Mouse (Mus musculus) CH12F3 (cell line): ENCODE data around the gene Sprr2j-ps.

Experiments
- in situ Hi-C: fragments of 300-500 bp; cut with MboI; formaldehyde crosslinking; loops from 2 replicates; pipeline ENCODE4 v1.14.3; 2020; ENCODE audit warnings: low sequenced_read_pairs

Gene Sprr2j-ps

DNA sequence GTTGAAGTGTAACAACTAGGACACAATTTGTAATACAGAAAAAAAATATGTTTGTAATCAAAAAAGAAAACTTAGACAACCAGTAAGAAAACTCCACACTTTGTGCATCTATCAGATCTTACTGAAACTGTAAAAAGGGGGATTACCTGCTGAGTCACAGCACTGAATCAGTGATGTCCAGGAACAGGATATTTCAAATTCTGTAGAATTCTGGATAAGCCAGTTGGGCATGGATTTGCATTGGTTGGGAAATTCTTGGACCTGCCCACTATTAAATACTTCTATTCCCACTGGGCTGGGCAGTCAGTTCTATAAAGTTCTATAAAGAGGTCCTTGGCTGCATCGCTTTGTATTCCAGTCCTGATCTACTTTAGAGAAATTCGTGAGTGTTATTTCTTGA, at the start of gene Sprr2j-ps:
Sprr2j-ps (plus strand) TSS at position 301 of the 400 bp plus-strand sequence.
- in situ Hi-C loops = no loop called here

DNA sequence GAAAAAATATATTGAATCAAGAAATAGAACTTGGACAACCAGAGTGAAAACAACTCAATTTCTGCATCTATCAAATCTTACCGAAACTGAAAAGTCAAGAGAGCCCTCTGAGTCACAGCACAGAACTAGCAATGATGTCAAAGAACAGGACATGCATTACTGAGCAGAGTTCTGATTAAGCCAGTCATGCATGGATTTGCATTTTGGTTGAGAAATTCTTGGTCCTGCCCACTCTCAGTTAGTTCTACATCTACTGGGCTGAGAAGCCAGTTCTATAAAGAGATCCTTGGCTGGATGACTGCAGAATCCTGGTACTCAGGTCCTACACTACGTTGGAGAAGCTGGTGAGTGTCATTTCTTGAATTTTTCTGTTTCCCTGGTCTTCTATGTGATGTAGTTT, 44.3 kb upstream of the Sprr2j-ps start:
- in situ Hi-C loops = no loop called here

DNA sequence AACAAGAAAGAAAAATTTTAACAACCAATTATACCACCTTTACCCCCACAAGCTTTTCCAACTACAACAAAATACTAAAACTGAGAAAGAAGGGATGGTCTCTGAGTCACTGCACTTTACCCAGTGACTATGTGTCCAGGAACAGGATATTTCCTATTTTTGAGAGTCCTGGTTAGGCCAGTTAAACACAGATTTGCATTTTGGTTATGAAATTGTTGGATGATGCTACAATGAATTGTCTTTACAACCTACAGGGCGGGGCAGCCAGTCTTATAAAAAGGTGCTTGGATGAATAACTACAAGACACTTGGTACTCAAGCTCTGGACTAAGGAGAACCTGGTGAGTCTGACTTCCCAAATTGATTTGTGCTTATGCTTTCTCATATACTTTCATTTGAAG, 32.5 kb upstream of the Sprr2j-ps start, which contains the start of gene Sprr2h:
Sprr2h (plus strand) TSS at position 301 of the 400 bp plus-strand sequence.
- in situ Hi-C loops = no loop called here

DNA sequence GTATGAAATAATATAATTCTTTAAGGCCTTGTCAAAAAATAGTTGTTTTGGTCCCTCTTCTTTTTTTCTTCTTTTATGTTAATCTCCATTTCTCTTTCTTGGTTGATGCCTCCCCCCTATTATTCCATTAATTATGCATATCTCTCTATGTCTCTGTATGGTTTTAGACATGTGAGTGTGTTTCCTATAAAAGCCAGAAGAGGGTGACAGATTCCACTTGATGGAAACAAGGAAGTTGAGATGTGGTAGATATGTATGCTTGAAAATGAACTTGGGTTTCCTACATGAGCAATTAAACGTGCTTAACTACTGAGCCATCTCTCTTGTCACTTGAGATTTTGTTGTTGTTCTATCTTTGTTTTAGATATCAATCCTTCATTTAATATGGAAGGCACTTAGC, 23.6 kb upstream of the Sprr2j-ps start:
- in situ Hi-C loops = no loop called here

DNA sequence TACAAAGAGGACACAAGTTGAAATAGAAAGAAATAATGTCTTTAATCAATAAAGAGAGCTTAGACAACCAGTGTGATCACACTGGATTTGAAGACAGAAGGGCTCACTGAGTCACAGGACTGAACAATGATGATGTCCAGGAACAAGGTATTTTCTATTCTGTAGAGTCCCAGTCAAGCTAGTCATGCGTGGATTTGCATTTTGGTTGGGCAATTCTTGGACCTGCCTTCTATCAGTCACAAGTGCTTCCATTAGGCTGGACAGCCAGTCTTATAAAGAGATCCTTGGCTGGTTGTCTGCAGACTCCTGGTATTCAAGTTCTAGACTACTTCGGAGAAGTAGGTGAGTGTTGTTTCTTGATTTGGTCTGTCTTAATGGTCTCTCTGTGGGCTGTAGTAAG, 10.2 kb upstream of the Sprr2j-ps start, which contains the start of gene Sprr2i:
Sprr2i (plus strand) TSS at position 301 of the 400 bp plus-strand sequence.
- in situ Hi-C loops = no loop called here

DNA sequence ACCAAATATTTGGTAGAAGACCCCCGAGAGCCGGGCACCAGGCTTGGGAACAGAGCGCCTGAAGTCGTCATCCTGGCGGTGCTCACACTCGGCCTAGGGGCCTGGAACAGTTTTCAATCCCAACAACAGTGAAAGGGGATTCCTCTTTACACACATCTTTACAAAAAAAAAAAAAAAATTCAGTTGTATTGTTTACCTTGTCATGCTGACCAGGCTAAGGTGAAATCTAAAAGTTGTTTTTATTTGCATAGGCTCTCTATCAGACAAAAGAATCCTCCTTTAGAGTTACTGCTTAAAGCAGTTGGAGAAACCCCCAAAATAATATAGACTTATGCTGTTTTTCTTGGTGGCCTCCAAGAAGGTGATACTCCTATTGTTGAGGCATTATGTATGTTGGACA, 11.4 kb downstream of the Sprr2j-ps start, which contains the start of gene Gm9774:
Gm9774 (minus strand) TSS at position 101 of the 400 bp plus-strand sequence.
- in situ Hi-C loops = no loop called here

DNA sequence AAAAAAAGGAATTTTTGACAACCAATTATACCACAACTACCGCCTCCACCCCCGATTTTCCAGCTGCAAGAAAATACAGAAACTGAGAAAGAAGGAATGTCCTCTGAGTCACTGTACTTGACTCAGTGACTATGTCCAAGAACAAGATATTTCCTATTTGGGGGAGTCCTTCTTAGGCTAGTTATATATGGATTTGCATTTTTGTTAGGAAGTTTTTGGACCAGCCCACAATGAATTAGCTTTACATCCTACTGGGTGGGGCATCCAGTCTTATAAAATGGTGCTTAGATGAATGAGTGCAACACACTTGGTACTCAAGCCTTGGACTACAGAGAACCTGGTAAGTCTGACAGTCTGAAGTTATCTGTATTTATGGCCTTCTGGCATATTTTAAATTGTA, 14.4 kb downstream of the Sprr2j-ps start, which contains the start of gene Sprr2k:
Sprr2k (plus strand) TSS at position 301 of the 400 bp plus-strand sequence.
- in situ Hi-C loops = no loop called here

DNA sequence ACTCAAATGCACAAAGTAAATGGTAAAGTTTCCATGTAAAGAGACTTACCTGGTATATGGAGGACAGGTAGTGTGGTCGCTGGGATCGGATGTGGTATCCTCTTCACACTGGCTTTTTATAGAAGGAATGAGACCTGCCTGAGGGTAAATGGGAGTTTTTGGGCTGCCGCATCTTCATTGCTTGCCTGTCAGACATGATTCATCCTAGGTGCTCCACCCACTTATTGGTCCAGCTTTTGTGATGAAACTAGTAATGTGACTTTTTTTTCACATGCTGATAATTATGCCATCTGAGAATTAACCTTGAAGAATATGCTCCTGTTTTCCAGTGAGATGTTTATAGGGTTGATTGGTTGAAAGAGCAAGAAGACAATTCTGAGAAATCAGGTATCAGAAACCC, 20.8 kb downstream of the Sprr2j-ps start, which contains the start of gene Sprr1b:
Sprr1b (minus strand) TSS at position 101 of the 400 bp plus-strand sequence.
- in situ Hi-C loops = no loop called here

DNA sequence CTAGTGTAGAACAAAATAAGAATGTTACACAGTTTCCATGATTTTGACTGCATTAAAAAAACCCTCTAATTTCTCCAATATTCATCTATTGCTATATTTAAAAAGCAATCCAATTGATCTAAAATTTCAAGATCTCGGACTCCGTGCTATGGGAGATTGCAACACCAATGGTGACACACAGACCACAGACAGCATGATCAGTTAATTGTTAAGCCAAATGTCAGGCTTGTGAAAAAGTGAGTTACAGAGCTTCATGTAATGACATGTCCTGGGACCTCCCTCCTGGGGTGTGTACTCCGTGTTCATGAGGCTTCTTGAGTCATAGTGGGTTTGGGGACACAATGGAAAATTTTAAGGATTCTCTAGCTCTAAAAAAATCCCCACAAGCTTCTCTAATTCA, 22.3 kb downstream of the Sprr2j-ps start:
- in situ Hi-C loops = no loop called here

DNA sequence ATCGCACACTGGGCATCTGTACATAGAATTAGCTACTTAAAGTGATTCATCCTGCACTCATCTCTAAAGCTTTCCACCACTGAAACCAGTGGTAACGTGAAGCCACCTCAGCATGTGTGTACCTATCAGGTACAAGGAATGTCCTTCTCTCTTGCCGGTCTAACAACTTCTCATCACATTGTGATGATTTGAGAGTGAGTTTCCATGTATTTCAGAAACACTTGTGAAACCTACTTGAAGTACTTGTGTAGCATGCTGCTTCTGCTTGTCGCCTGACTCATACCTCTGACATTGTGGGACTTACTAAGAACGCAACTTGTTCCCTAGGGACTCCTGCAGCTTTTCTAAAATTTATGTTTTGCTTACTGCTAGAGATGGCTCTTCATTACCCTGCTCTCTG, 37.3 kb downstream of the Sprr2j-ps start:
- in situ Hi-C loops = no loop called here

DNA sequence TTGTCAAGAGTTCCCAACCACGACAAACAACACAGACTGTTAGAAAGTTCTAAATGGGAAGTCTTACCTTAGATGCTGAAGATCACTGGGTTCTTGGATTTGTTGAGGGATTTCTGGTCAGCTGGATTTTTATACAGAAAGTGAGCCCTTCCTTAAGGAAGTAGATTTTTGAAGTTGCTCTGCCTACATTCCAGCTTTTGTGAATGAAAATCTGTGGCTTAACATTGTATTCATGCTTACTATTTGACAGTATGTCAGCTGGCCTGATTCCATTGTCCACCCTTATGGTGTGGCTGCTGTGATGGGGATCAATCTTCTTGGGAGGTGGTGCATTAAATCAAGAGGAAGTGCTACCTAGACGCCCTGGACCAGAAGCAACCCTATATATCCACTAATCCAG, 40.7 kb downstream of the Sprr2j-ps start, which contains the start of gene Sprr3:
Sprr3 (minus strand) TSS at position 101 of the 400 bp plus-strand sequence.
- in situ Hi-C loops = no loop called here

DNA sequence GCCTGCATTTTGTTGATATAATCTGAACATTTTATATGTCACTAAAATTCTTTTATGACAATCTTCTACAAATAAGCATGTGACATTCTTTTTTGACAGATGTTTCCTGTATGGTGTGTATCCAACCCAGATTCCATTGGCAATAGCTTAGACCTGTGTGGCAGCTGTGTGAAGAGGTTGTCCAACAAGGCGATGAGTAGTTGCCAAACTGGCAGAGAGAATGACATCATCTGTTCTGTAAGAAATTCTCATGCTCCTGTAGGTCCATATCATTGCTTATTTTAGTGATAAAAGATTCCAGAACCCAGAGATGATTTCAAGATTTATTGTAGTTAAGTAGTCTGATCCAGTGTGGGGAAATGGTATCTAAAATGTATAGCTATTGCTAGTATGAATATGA, 48.7 kb downstream of the Sprr2j-ps start:
- in situ Hi-C loops = no loop called here

DNA sequence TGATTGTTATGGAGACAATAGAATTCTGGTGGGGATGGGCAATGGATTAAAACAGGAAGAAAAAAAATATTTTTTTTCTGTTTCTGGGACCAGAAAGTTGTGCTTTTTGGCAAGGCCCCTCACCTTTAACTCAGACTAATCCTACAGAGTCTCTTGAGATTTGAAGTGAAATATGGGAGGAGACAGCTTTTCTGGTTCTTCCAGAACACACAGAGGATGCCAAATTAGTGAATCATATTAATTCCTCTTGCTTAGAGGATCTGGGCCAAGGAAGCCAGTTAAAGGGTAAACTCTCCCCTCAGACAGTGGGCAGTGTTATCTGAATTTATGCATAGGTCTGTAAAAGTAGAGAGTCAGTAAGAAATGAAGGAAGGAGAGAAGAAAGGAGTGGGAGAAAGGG, 49.5 kb downstream of the Sprr2j-ps start:
- in situ Hi-C loops = no loop called here
